Mouse (Mus musculus) thymus, postnatal 4 days (tissue): ENCODE results near the gene Kif18a.

Source experiments
- DNase-seq: peaks from one replicate; pipeline ENCODE4 v3.0.0; 2021

The Kif18a gene

GRCm38 (mm10) chr2:109280600-109281340 is at the start of gene Kif18a, which contains the start of gene Mettl15:
Gene Kif18a, plus strand, starts transcription at chr2:109280738.
Gene Mettl15, minus strand, starts transcription at chr2:109280748.
- peak; percentile 98 for DNase-seq

- no peak for DNase-seq
Observed at GRCm38 (mm10) chr2:109233876-109234275, 46.7 kb upstream of the Kif18a start.

- no peak for DNase-seq
Observed at GRCm38 (mm10) chr2:109235741-109236140, 44.8 kb upstream of the Kif18a start.

GRCm38 (mm10) chr2:109241947-109242346 is 38.6 kb upstream of the Kif18a start:
- no peak for DNase-seq

- no peak for DNase-seq
Observed at GRCm38 (mm10) chr2:109262779-109263178, 17.8 kb upstream of the Kif18a start.

- DNase-seq: no peak
Observed at GRCm38 (mm10) chr2:109273098-109273497, 7.4 kb upstream of the Kif18a start.

- DNase-seq: no peak
Observed at GRCm38 (mm10) chr2:109277593-109277992, 2.9 kb upstream of the Kif18a start.

- DNase-seq: peak; percentile 67
Observed at GRCm38 (mm10) chr2:109278036-109278435, 2.5 kb upstream of the Kif18a start.

- no peak for DNase-seq
Observed at GRCm38 (mm10) chr2:109280272-109280599, 302 bp upstream of the Kif18a start.

- DNase-seq: no peak
Observed at GRCm38 (mm10) chr2:109281341-109281690, 778 bp downstream of the Kif18a start.

- DNase-seq: no peak
Observed at GRCm38 (mm10) chr2:109284121-109284520, 3.6 kb downstream of the Kif18a start.

GRCm38 (mm10) chr2:109289327-109289726 is 8.8 kb downstream of the Kif18a start:
- no peak for DNase-seq

GRCm38 (mm10) chr2:109296264-109296663 is 15.7 kb downstream of the Kif18a start:
- DNase-seq: no peak

GRCm38 (mm10) chr2:109298160-109298559 is 17.6 kb downstream of the Kif18a start:
- no peak for DNase-seq

- no peak for DNase-seq
Observed at GRCm38 (mm10) chr2:109302234-109302633, 21.7 kb downstream of the Kif18a start.

- no peak for DNase-seq
Observed at GRCm38 (mm10) chr2:109303638-109304037, 23.1 kb downstream of the Kif18a start.

- DNase-seq: no peak
Observed at GRCm38 (mm10) chr2:109311369-109311768, 30.8 kb downstream of the Kif18a start.

- no peak for DNase-seq
Observed at GRCm38 (mm10) chr2:109331807-109332206, 51.3 kb downstream of the Kif18a start.

GRCm38 (mm10) chr2:109334237-109334636 is 53.7 kb downstream of the Kif18a start:
- no peak for DNase-seq

GRCm38 (mm10) chr2:109335765-109336164 is 55.2 kb downstream of the Kif18a start:
- no peak for DNase-seq

- no peak for DNase-seq
Observed at GRCm38 (mm10) chr2:109345386-109345785, 64.8 kb downstream of the Kif18a start.

GRCm38 (mm10) chr2:109348742-109349141 is 68.2 kb downstream of the Kif18a start:
- DNase-seq: no peak

- no peak for DNase-seq
Observed at GRCm38 (mm10) chr2:109358456-109359141, 78.1 kb downstream of the Kif18a start.

GRCm38 (mm10) chr2:109365962-109366361 is 85.4 kb downstream of the Kif18a start:
- no peak for DNase-seq

GRCm38 (mm10) chr2:109374881-109375280 is 94.3 kb downstream of the Kif18a start:
- DNase-seq: no peak
